Mouse (Mus musculus): ENCODE data around the gene Fmod. TPM values are rescaled to one million over a fixed set of nuclear protein-coding genes. Genes with fewer than 3 reads are reported as not detected.

Fmod gene
- total and polyA plus RNA-seq, 2 experiments from 2014 or later, result 14.2 to 19.6 TPM

DNA sequence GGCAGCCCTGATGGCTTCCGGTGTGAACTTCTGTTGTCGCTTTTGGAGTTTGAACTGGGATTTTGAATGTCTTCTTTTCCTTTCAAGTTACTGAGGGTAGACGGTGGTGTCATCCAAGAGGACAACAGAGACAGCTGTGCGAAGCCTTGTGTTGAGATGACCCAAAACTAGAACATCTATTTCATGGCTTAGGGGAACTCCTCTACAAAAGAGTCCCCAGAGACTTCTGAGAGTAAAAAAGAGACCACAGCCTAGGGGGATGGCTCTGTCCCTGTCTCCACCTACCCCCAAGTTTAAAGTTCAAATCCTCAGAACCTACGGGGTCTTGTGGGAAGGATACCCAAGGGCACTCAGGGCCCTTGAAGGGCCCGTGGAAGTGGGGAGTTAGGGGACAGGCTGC lies 7.8 kb downstream of the Fmod start:
- no peaks in the 10 kb centered on the region for H3K27me3 ChIP-seq (ENCODE audit: insufficient read depth, low read length)
- ATAC-seq (no peak), DNase-seq (no peak)
- H3K9me3 ChIP-seq (ENCODE audit: low read length), result no peaks in the 10 kb centered on the region
- H3K9ac ChIP-seq, result no peak overlapping the region
- H3K27ac ChIP-seq (ENCODE audit: low read depth, low read length), result no peak overlapping the region
- no peaks in the 10 kb centered on the region for H3K36me3 ChIP-seq (ENCODE audit: insufficient read depth)
- no peak overlapping the region for H3K4me2 ChIP-seq (ENCODE audit: low read depth)
- H3K4me1 ChIP-seq (ENCODE audit: insufficient read depth), result no peaks in the 10 kb centered on the region
- no peak overlapping the region for H3K4me3 ChIP-seq (ENCODE audit: low read depth, low read length)
- no peak for TF ChIP-seq CTCF (IDR thresholded peaks at IDR 0.05; ENCODE audit: low read depth)
- 94% methylated on average over 6 of the region's 6 CpGs for WGBS

DNA sequence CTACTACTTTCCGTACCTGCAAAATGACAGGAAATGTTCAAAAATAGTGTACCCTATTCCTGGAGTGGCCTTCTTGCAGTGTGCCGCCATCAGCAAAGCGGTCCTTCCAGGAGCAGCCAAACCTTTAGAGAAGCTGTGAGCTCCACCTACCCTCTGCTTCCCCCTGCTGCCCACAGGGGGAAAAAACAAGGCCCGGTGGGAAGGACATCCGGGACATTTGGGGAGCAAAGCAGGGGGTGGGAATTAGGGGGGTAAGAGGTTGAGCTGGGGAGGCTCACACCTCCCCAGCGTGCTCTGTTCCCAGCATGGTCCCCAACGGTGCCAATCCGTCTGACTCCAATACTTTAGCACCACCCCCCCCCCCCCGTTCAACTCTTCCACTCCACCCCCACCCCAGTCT lies 8.9 kb downstream of the Fmod start:
- peak; percentile 93 for TF ChIP-seq CTCF (IDR thresholded peaks at IDR 0.05; ENCODE audit: low read depth)
- Histone ChIP-seq H3K27ac (ENCODE audit: low read depth, low read length) (no peak overlapping the region), H3K36me3 (ENCODE audit: insufficient read depth) (no peaks in the 10 kb centered on the region), H3K27me3 (ENCODE audit: insufficient read depth, low read length) (no peaks in the 10 kb centered on the region), H3K9ac (no peak overlapping the region), H3K9me3 (ENCODE audit: low read length) (no peaks in the 10 kb centered on the region), H3K4me1 (ENCODE audit: insufficient read depth) (no peaks in the 10 kb centered on the region), H3K4me3 (ENCODE audit: low read depth, low read length) (peak overlapping the region; percentile 25), H3K4me2 (ENCODE audit: low read depth) (peak overlapping the region; percentile 49)
- peak; percentile 93 for DNase-seq
- ATAC-seq, result peak; percentile 85
- WGBS, result 4% methylated on average over 8 of the region's 9 CpGs

DNA sequence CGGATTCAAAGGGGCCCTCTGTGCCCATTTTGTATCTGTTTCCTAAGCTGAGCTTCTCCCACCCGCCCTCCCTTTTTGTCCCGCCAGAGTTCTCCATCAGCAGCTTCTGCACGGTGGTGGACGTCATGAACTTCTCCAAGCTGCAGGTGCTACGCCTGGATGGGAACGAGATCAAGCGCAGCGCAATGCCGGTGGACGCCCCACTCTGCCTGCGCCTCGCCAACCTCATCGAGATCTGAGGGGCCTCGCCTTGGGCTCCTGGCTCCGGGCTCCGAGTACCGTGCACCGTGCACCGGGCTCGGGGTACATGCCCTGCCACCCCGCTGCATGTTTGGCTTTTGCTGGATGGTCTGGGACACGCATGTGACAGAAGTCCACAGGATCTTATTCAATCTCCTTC lies 9.3 kb downstream of the Fmod start:
- 19% methylated on average over 23 of the region's 23 CpGs for WGBS
- Histone ChIP-seq H3K36me3 (ENCODE audit: insufficient read depth) (no peaks in the 10 kb centered on the region), H3K27me3 (ENCODE audit: insufficient read depth, low read length) (no peaks in the 10 kb centered on the region), H3K4me3 (ENCODE audit: low read depth, low read length) (peak overlapping the region; percentile 25), H3K4me2 (ENCODE audit: low read depth) (peak overlapping the region; percentile 49), H3K27ac (ENCODE audit: low read depth, low read length) (no peak overlapping the region), H3K9ac (peak overlapping the region; percentile 45), H3K4me1 (ENCODE audit: insufficient read depth) (no peaks in the 10 kb centered on the region), H3K9me3 (ENCODE audit: low read length) (no peaks in the 10 kb centered on the region)
- ATAC-seq (peak; percentile 21; the same call in 1 of the 2 replicates), DNase-seq (peak; percentile 34)
- TF ChIP-seq CTCF (IDR thresholded peaks at IDR 0.05; ENCODE audit: low read depth), result no peak

DNA sequence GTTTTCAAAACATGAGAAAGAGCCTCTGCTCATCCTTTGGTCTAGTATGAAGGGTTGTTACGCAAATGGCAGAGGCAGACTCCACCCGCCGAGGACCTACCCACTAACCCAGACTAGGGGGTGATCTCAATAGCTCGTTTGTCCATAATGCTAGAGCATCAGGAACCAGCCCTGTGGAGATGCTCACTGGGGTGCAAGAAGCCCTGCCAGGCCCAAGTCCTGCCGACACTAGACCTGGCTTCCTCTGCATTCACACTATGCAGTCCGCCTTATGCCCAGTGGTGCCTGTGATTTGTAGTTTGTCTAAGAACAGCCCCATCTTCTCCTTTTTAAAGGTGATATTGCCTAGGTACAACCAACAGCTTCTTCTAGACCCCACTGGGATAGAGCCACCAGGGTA lies 10.4 kb downstream of the Fmod start:
- Histone ChIP-seq H3K27ac (ENCODE audit: low read depth, low read length) (no peak overlapping the region), H3K9ac (no peak overlapping the region), H3K4me3 (ENCODE audit: low read depth, low read length) (no peak overlapping the region), H3K4me1 (ENCODE audit: insufficient read depth) (no peaks in the 10 kb centered on the region), H3K27me3 (ENCODE audit: insufficient read depth, low read length) (no peaks in the 10 kb centered on the region), H3K9me3 (ENCODE audit: low read length) (no peaks in the 10 kb centered on the region), H3K36me3 (ENCODE audit: insufficient read depth) (no peaks in the 10 kb centered on the region), H3K4me2 (ENCODE audit: low read depth) (no peak overlapping the region)
- no peak for ATAC-seq
- TF ChIP-seq CTCF (IDR thresholded peaks at IDR 0.05; ENCODE audit: low read depth), result no peak
- WGBS, result 84% methylated on average over 6 of the region's 6 CpGs
- no peak for DNase-seq

DNA sequence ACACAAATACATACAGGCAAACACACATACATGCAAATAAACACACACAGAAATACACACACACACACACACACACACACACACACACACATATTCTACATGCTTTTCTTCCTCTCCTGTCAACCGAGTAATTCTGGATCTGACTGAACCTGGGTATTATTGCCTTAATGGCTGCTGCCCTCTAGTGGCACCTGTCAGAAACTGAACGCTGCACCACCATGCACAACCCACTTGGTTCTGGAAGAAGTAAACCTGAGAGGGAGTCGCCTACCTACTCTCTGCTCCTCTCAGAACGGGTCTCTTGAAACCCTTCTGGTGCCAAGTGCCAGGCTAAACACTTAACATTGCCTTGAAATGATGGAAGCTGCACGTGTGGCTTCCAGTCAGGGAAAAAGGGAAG lies 11.7 kb downstream of the Fmod start:
- H3K4me3 ChIP-seq (ENCODE audit: low read depth, low read length), result no peak overlapping the region
- DNase-seq (peak; percentile 93), ATAC-seq (peak; percentile 82)
- no peaks in the 10 kb centered on the region for H3K27me3 ChIP-seq (ENCODE audit: insufficient read depth, low read length)
- H3K4me2 ChIP-seq (ENCODE audit: low read depth), result no peak overlapping the region
- H3K9ac ChIP-seq, result no peak overlapping the region
- no peaks in the 10 kb centered on the region for H3K4me1 ChIP-seq (ENCODE audit: insufficient read depth)
- TF ChIP-seq CTCF (IDR thresholded peaks at IDR 0.05; ENCODE audit: low read depth), result peak; percentile 99
- H3K36me3 ChIP-seq (ENCODE audit: insufficient read depth), result no peaks in the 10 kb centered on the region
- 3% methylated on average over 5 of the region's 5 CpGs for WGBS
- no peak overlapping the region for H3K27ac ChIP-seq (ENCODE audit: low read depth, low read length)
- no peaks in the 10 kb centered on the region for H3K9me3 ChIP-seq (ENCODE audit: low read length)

DNA sequence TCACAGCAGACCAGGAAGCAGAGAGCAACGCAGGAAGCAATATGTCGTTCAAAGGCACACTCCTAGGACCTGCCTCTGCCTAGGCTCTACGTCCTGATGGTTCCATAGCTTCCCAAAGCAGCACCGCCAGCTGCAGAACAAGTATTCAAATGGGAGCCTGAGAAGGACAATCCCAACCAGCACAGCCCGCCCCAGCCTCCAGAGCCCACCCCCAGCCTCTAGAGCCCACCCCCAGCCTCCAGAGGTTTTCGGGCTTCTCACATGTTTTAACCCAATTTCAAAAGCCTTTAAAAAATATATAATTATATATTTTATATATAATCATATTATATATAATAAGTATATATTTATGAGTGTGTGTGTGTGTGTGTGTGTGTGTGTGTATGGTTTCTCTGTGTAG lies 12.5 kb downstream of the Fmod start:
- H3K27ac ChIP-seq (ENCODE audit: low read depth, low read length), result no peak overlapping the region
- H3K36me3 ChIP-seq (ENCODE audit: insufficient read depth), result no peaks in the 10 kb centered on the region
- 79% methylated on average over 6 of the region's 6 CpGs for WGBS
- DNase-seq (no peak), ATAC-seq (no peak)
- no peak overlapping the region for H3K4me3 ChIP-seq (ENCODE audit: low read depth, low read length)
- no peak overlapping the region for H3K4me2 ChIP-seq (ENCODE audit: low read depth)
- no peaks in the 10 kb centered on the region for H3K4me1 ChIP-seq (ENCODE audit: insufficient read depth)
- H3K9me3 ChIP-seq (ENCODE audit: low read length), result no peaks in the 10 kb centered on the region
- no peak overlapping the region for H3K9ac ChIP-seq
- no peak for TF ChIP-seq CTCF (IDR thresholded peaks at IDR 0.05; ENCODE audit: low read depth)
- H3K27me3 ChIP-seq (ENCODE audit: insufficient read depth, low read length), result no peaks in the 10 kb centered on the region

DNA sequence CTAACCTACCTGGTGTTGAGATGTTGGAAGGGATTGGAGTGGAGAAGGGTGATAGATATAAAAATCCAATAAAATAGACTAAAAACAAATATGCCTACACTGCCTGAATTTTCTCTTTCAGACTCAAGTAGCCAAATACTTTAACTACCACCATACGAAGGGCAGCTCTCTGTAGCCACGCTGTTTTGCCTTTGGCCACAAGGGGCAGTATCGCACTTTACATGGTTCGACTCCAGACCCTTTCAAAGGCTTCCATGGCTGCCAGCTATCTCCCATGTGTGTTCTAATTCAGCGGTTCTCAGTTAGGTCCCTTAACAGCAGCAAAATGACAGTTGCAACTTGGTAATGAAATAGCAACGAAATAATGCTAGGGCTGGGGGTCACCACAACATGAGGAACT lies 16.2 kb downstream of the Fmod start:
- no peaks in the 10 kb centered on the region for H3K4me1 ChIP-seq (ENCODE audit: insufficient read depth)
- H3K4me2 ChIP-seq (ENCODE audit: low read depth), result no peak overlapping the region
- DNase-seq (peak; percentile 82), ATAC-seq (peak; percentile 57; the same call in 1 of the 2 replicates)
- no peaks in the 10 kb centered on the region for H3K27me3 ChIP-seq (ENCODE audit: insufficient read depth, low read length)
- TF ChIP-seq CTCF (IDR thresholded peaks at IDR 0.05; ENCODE audit: low read depth), result peak; percentile 87
- H3K9ac ChIP-seq, result no peak overlapping the region
- H3K4me3 ChIP-seq (ENCODE audit: low read depth, low read length), result no peak overlapping the region
- no peak overlapping the region for H3K27ac ChIP-seq (ENCODE audit: low read depth, low read length)
- H3K9me3 ChIP-seq (ENCODE audit: low read length), result no peaks in the 10 kb centered on the region
- WGBS, result 3% methylated on average over 6 of the region's 6 CpGs
- H3K36me3 ChIP-seq (ENCODE audit: insufficient read depth), result no peaks in the 10 kb centered on the region

DNA sequence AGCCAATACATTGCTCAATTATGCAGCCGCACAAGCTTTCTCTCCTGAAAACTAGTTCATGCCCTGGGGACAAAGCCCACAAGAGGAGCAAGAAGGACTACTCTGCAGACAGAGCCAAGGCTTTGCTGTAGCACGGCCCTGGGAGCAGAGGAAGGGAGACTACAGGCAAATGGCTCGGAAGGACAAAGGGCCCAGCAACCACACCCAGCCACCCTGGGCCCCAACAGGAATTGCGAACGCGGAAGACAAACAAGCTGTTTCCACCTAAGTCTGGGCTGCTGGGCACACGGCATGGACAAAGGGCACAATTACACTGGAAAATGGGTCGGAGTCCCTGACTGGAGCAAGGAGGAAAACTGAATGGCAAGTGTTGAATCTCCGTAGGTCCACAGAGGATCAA lies 18.0 kb downstream of the Fmod start:
- no peak for TF ChIP-seq CTCF (IDR thresholded peaks at IDR 0.05; ENCODE audit: low read depth)
- H3K9ac ChIP-seq, result no peak overlapping the region
- no peaks in the 10 kb centered on the region for H3K27me3 ChIP-seq (ENCODE audit: insufficient read depth, low read length)
- H3K27ac ChIP-seq (ENCODE audit: low read depth, low read length), result no peak overlapping the region
- no peak for DNase-seq
- H3K4me2 ChIP-seq (ENCODE audit: low read depth), result no peak overlapping the region
- ATAC-seq, result no peak
- 74% methylated on average over 9 of the region's 9 CpGs for WGBS
- no peak overlapping the region for H3K4me3 ChIP-seq (ENCODE audit: low read depth, low read length)
- H3K4me1 ChIP-seq (ENCODE audit: insufficient read depth), result peaks cover under 1% of the 10 kb centered on the region; the same call in 1 of the 2 replicates
- no peaks in the 10 kb centered on the region for H3K36me3 ChIP-seq (ENCODE audit: insufficient read depth)
- H3K9me3 ChIP-seq (ENCODE audit: low read length), result no peaks in the 10 kb centered on the region
